Mouse (Mus musculus) CH12.LX (cell line): ENCODE results near the gene Mocs3.

Experiments
- MEF2A ChIP-seq: IDR thresholded peaks from 2 replicates; pipeline ENCODE4 v1.6.1; 2014; ENCODE audit warnings: low read depth, mild to moderate bottlenecking, inconsistent platforms, low read length, improper control_type of control experiment, borderline replicate concordance
- POLR2A ChIP-seq: IDR thresholded peaks from 2 replicates; pipeline ENCODE4 v1.6.1; 2011; ENCODE audit warnings: low read depth, mild to moderate bottlenecking, improper control_type of control experiment, low read length
- USF2 ChIP-seq: conservative IDR thresholded peaks from 2 replicates; pipeline ENCODE4 v1.6.1; 2011; ENCODE audit warnings: low read depth, low read length, improper control_type of control experiment

GRCm38 (mm10) chr2:168238335-168238734 lies 7.9 kb downstream of the Mocs3 start:
- TF ChIP-seq POLR2A, result no peak
- no peak for TF ChIP-seq USF2
- no peak for TF ChIP-seq MEF2A
